Mouse (Mus musculus) brain, embryonic 14.5 days (tissue): ENCODE measurements around the gene Tgfb1.

Source experiments
- CTCF ChIP-seq: fragments of 200-500 bp; IDR thresholded peaks from 2 replicates; pipeline ENCODE4 v1.5.1; 2012; ENCODE audit warnings: inconsistent platforms, mild to moderate bottlenecking, moderate library complexity, borderline replicate concordance; ENCODE audit not compliant: insufficient read depth, insufficient read length; ENCODE audit errors: extremely low read depth
- POLR2A ChIP-seq: fragments of 200-500 bp; IDR thresholded peaks from 2 replicates; pipeline ENCODE4 v1.6.1; 2012; ENCODE audit warnings: mild to moderate bottlenecking, inconsistent platforms, borderline replicate concordance; ENCODE audit not compliant: poor library complexity, insufficient read depth, insufficient read length, severe bottlenecking; ENCODE audit errors: extremely low read depth

DNA sequence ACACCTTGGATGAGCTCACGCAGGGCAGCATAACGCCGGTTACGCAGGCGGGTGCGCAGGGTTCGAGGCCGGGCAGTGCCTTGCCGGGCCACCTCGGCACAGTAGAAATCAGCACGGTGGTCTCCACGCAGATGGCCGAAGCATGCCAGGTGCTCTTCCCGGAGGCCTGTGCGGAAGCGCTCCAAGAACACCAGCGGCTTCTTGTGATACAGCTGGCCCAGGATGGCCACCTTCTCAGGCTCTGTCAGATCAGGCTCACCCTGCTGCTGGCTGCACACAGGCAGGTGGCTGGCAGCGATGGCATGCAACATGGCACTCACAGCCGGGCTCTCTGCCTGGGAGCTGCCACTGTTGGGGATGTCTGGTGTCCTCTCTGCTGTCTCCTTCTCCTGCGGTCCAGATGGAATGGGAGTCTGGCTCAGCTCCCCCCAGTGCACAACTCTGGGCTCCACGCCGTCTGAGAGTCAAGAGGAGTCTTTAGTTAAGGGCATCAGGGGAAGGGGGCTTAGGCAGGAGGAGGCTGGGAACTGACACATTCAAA is 29.0 kb downstream of the Tgfb1 start:
- no peak for TF ChIP-seq CTCF
- no peak for TF ChIP-seq POLR2A
